Comparison of ENCODE assay signal across 15 mouse cellular contexts in genomic region chr13:52403805-52404204, GRCm38 (mm10).
DNase-seq lines count a peak whose midpoint lies in the region; ATAC-seq and TF ChIP-seq lines count a peak whose summit lies in the region.
"Had no signal": no experiment of that assay in that cellular context is flagged by ENCODE, and none has a peak within 500 bp of the region (broad histone marks: within the 10 kb centered on the region; RNA-seq: fewer than 3 reads in every experiment).

No protein-coding gene starts in this region.

- H3K4me1 ChIP-seq in forebrain, embryonic 14.5 days (ENCODE audit: control insufficient read depth, insufficient read depth, low read length), result no peaks in the 10 kb centered on the region
- H3K4me1 ChIP-seq in forebrain, postnatal 0 days (ENCODE audit: insufficient read depth), result no peaks in the 10 kb centered on the region
- H3K4me1 ChIP-seq in forebrain, embryonic 16.5 days (replicated peaks; ENCODE audit: control insufficient read depth, insufficient read depth, low read length), result no peaks in the 10 kb centered on the region
- peaks cover 4% of the 10 kb centered on the region; the same call in 1 of the 2 replicates for H3K4me1 ChIP-seq in forebrain, embryonic 12.5 days

- no peaks in the 10 kb centered on the region for H3K27me3 ChIP-seq in forebrain, embryonic 14.5 days (replicated peaks; ENCODE audit: control insufficient read depth, insufficient read depth, low read length)
- no peaks in the 10 kb centered on the region for H3K27me3 ChIP-seq in forebrain, postnatal 0 days (ENCODE audit: insufficient read depth, low read length)
- H3K27me3 ChIP-seq in forebrain, embryonic 16.5 days (replicated peaks; ENCODE audit: control insufficient read depth, insufficient read depth, low read length), result no peaks in the 10 kb centered on the region
- H3K27me3 ChIP-seq in forebrain, embryonic 12.5 days, result no peaks in the 10 kb centered on the region
- H3K27me3 ChIP-seq: embryonic facial prominence, embryonic 12.5 days had no signal

- WGBS in forebrain, embryonic 14.5 days, result 33% methylated on average over 3 of the region's 3 CpGs
- 32% methylated on average over 3 of the region's 3 CpGs for WGBS in forebrain, postnatal 0 days
- 31% methylated on average over 3 of the region's 3 CpGs for WGBS in forebrain, embryonic 16.5 days
- WGBS in forebrain, embryonic 12.5 days, result 48% methylated on average over 3 of the region's 3 CpGs

- 0 out of 2 replicates have a peak, but pooled peaks have one; percentile 60 for ATAC-seq in forebrain, embryonic 14.5 days
- ATAC-seq in forebrain, postnatal 0 days, result no peak
- ATAC-seq in forebrain, embryonic 16.5 days, result peak; percentile 62
- ATAC-seq in forebrain, embryonic 12.5 days (ENCODE audit: low FRiP score), result no peak

- no peak overlapping the region for H3K4me2 ChIP-seq in forebrain, embryonic 14.5 days (ENCODE audit: low read length)
- no peak overlapping the region for H3K4me2 ChIP-seq in forebrain, postnatal 0 days (ENCODE audit: low read depth)
- no peak overlapping the region for H3K4me2 ChIP-seq in forebrain, embryonic 16.5 days (ENCODE audit: low read length)
- no peak overlapping the region for H3K4me2 ChIP-seq in forebrain, embryonic 12.5 days
- H3K4me2 ChIP-seq: embryonic facial prominence, embryonic 12.5 days had no signal

- H3K9me3 ChIP-seq in forebrain, embryonic 14.5 days (replicated peaks; ENCODE audit: control insufficient read depth, low read length), result no peaks in the 10 kb centered on the region
- no peaks in the 10 kb centered on the region for H3K9me3 ChIP-seq in forebrain, postnatal 0 days (ENCODE audit: low read length)
- no peaks in the 10 kb centered on the region for H3K9me3 ChIP-seq in forebrain, embryonic 16.5 days (ENCODE audit: control insufficient read depth, low read length)
- H3K9me3 ChIP-seq in forebrain, embryonic 12.5 days, result no peaks in the 10 kb centered on the region
- H3K9me3 ChIP-seq: embryonic facial prominence, embryonic 10.5 days; embryonic facial prominence, embryonic 12.5 days had no signal

- no peaks in the 10 kb centered on the region for H3K36me3 ChIP-seq in forebrain, embryonic 14.5 days (ENCODE audit: control insufficient read depth, insufficient read depth, low read length)
- H3K36me3 ChIP-seq in forebrain, postnatal 0 days (ENCODE audit: insufficient read depth), result no peaks in the 10 kb centered on the region
- H3K36me3 ChIP-seq in forebrain, embryonic 16.5 days (ENCODE audit: control insufficient read depth, insufficient read depth), result no peaks in the 10 kb centered on the region
- no peaks in the 10 kb centered on the region for H3K36me3 ChIP-seq in forebrain, embryonic 12.5 days (replicated peaks)
- H3K36me3 ChIP-seq: embryonic facial prominence, embryonic 10.5 days; embryonic facial prominence, embryonic 12.5 days had no signal

- no peak overlapping the region for H3K4me3 ChIP-seq in forebrain, embryonic 14.5 days (ENCODE audit: low read depth, low read length)
- no peak overlapping the region for H3K4me3 ChIP-seq in forebrain, postnatal 0 days (ENCODE audit: low read depth, low read length)
- no peak overlapping the region for H3K4me3 ChIP-seq in forebrain, embryonic 16.5 days (replicated peaks; ENCODE audit: low read length)
- no peak overlapping the region for H3K4me3 ChIP-seq in forebrain, embryonic 12.5 days (replicated peaks)
- H3K4me3 ChIP-seq: embryonic facial prominence, embryonic 10.5 days; embryonic facial prominence, embryonic 12.5 days had no signal

- TF ChIP-seq CTCF in forebrain, postnatal 0 days (IDR thresholded peaks at IDR 0.05; ENCODE audit: low read depth), result no peak

- peak; percentile 60 for DNase-seq in forebrain, embryonic 14.5 days (ENCODE audit: low spot score)
- no peak for DNase-seq in forebrain, postnatal 0 days
- DNase-seq in retina, embryonic 14.5 days (ENCODE audit: low spot score), result no peak
- DNase-seq: adrenal gland, adult 2 months; adrenal gland, postnatal 10 days; adrenal gland, postnatal 25 days; cerebellum, adult 11-12 months; cerebellum, adult 2 months; cerebellum, adult 9-10 months; cerebellum, postnatal 10 days; cerebellum, postnatal 25 days had no signal

- H3K27ac ChIP-seq in forebrain, embryonic 14.5 days (ENCODE audit: low read depth, low read length), result no peak overlapping the region
- H3K27ac ChIP-seq in forebrain, postnatal 0 days (ENCODE audit: low read depth, low read length), result no peak overlapping the region
- no peak overlapping the region for H3K27ac ChIP-seq in forebrain, embryonic 16.5 days (ENCODE audit: low read length)
- H3K27ac ChIP-seq in forebrain, embryonic 12.5 days, result no peak overlapping the region
- H3K27ac ChIP-seq: embryonic facial prominence, embryonic 10.5 days; embryonic facial prominence, embryonic 12.5 days had no signal

- H3K9ac ChIP-seq in forebrain, embryonic 14.5 days (ENCODE audit: low read length), result no peak overlapping the region
- H3K9ac ChIP-seq in forebrain, postnatal 0 days, result no peak overlapping the region
- no peak overlapping the region for H3K9ac ChIP-seq in forebrain, embryonic 16.5 days (replicated peaks; ENCODE audit: low read depth, low read length)
- H3K9ac ChIP-seq in forebrain, embryonic 12.5 days, result no peak overlapping the region
- H3K9ac ChIP-seq: embryonic facial prominence, embryonic 12.5 days had no signal

Comparison
In these comparisons a context has a peak if more than half of its experiments do, and no peak if none do; other contexts are left out.
1. ATAC-seq: peak in forebrain, embryonic 14.5 days (single experiment) and forebrain, embryonic 16.5 days (single experiment); none in forebrain, postnatal 0 days (single experiment) and forebrain, embryonic 12.5 days (single experiment).